Mouse (Mus musculus): ENCODE measurements at regions not wholly inside any gene's neighbourhood (a gene's known extent, or its start where the extent isn't known, plus 50 kb on each side); places are given as distances from the start of the nearest gene placed in this dataset.

GRCm38 (mm10) chr14:25173281-25173680 lies 285.7 kb upstream of the Zmiz1 start:
- TF ChIP-seq CTCF (IDR thresholded peaks at IDR 0.05; ENCODE audit: borderline replicate concordance, insufficient read depth, low read depth, low read length) (no peak), POLR2A (IDR thresholded peaks at IDR 0.05; ENCODE audit: borderline replicate concordance, insufficient read depth, low read length) (no peak)

Data from cerebellum, adult 2 months (tissue).